Mouse (Mus musculus): ENCODE data around the gene Vdac1. TPM values are rescaled to one million over a fixed set of nuclear protein-coding genes. Genes with fewer than 3 reads are reported as not detected.
"Not testable (repeated sequence)": the region's sequence is repeated elsewhere in the genome, so short reads cannot be mapped to it uniquely, and the experiment has no call there.

Gene Vdac1
- total RNA-seq, 2 experiments from 2014 or later = 374 to 415 TPM

GRCm38 (mm10) chr11:52342296-52342695 lies 18.4 kb upstream of the Vdac1 start:
- DNase-seq (ENCODE audit: low spot score in 2 of 2) = no peak

- DNase-seq (ENCODE audit: low spot score in 2 of 2) = peak; percentile 77 to 86
Measured at GRCm38 (mm10) chr11:52343162-52343561, 17.5 kb upstream of the Vdac1 start.

- no peak for DNase-seq (ENCODE audit: low spot score in 2 of 2)
Measured at GRCm38 (mm10) chr11:52344991-52345777, 15.5 kb upstream of the Vdac1 start.

GRCm38 (mm10) chr11:52345939-52346634 lies 14.6 kb upstream of the Vdac1 start:
- peak; percentile 83 to 86 for DNase-seq (ENCODE audit: low spot score in 2 of 2)

- DNase-seq (ENCODE audit: low spot score in 2 of 2) = no peak
Measured at GRCm38 (mm10) chr11:52346635-52347005, 14.0 kb upstream of the Vdac1 start.

- no peak for DNase-seq (ENCODE audit: low spot score in 2 of 2)
Measured at GRCm38 (mm10) chr11:52348156-52348555, 12.5 kb upstream of the Vdac1 start.

GRCm38 (mm10) chr11:52348724-52349123 lies 11.9 kb upstream of the Vdac1 start:
- no peak for DNase-seq (ENCODE audit: low spot score in 2 of 2)

DNA sequence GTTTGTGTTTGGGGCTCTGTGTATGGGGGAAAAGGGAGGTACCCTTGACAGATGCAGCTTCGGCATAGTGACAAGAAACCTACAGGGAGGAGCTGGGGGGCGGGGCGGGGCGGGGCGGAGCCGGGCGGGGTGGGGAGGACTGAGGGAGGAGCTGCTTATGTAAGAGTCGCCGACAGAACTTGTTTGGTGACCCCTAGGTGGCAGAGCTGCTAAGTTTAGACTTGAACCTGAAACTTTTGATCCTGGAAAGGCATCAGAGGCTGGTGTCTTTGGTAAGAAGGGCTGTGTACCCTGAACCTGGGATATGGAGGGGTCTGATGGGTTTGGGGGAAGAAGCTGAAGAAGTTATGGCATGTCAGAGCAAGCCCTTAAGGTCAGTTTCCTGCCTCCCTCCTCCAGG lies 9.7 kb upstream of the Vdac1 start:
- DNase-seq (ENCODE audit: low spot score in 2 of 2) = no peak

GRCm38 (mm10) chr11:52352271-52352670 lies 8.4 kb upstream of the Vdac1 start:
- no peak for DNase-seq (ENCODE audit: low spot score in 2 of 2)

- no peak for DNase-seq (ENCODE audit: low spot score in 2 of 2)
Measured at GRCm38 (mm10) chr11:52354644-52355043, 6.0 kb upstream of the Vdac1 start.

GRCm38 (mm10) chr11:52355601-52356000 lies 5.1 kb upstream of the Vdac1 start:
- DNase-seq (ENCODE audit: low spot score in 2 of 2) = no peak

DNA sequence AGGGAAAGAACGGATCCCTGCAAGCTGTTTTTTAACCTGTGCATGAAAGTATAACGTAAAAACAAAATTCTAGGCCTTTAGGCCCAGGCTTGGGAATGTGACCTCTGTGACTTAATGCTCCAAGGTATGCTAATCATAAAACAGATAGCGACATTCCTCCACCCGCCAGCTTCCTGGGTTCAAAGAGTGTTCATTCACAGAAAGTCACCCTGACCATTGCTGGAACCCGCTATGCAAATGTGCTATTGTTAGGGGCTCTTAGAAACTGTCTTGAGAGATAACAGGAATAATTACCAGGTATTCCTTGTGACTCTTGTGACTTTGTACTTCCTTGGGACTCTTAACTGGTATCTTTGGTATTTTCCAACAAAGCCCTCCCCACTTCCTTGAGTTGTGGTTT lies 3.6 kb upstream of the Vdac1 start:
- DNase-seq (ENCODE audit: low spot score in 2 of 2) = not testable (repeated sequence)

DNA sequence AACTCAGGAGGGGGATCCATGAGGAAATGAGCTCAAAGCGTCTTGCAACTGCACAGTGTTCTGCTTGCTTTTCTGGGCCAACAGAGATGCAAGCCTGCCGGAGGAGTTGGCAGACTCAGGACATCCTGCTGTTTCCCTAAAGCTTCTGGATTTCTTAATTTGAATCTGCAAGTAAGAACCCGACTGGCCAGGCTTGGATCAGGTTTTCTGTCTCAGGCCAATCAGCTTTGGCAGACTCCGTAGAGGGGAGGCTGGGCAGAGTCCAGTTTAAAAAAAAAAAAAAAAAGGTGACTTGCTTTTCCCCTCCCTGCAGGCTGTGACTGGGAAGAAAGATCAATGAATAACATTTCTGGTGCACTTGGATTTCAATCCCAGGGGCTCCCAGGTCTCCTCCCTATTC lies 2.1 kb upstream of the Vdac1 start:
- no peak for DNase-seq (ENCODE audit: low spot score in 2 of 2)

GRCm38 (mm10) chr11:52359686-52360470 lies 782 bp upstream of the Vdac1 start:
- peak in 1 of 2 experiments; percentile 41 for DNase-seq (ENCODE audit: low spot score in 2 of 2)

DNA sequence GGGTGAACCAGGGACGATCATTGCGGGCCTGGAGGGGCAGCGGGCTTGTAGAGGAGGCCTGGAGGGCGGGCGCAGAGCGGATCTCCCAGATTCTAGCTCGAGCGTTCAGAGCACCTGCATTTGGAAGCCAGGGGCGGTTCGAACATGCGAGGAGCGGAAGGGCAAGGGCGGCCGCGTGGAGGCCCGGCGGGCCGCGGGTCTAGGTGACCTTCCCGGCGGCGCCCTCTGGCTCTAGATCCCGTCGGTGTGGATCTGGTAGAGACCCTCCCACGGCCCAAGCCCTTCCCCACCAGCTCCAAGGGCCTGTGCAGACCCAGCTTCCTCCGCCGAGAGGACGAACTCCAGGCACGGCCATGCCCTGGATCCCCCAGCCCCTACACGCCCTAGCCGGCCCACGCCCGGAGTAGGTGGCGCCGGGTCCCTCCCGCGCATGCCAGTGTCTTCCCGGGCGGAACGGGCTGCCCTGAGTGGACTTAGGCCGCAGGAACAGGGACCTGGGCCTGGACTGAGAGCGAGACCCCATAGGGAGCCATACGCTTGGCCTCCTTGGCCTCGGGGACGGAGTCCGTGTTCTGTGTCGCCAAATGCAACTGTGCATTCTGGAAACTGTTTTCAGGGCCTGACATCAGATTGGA lies 744 bp downstream of the Vdac1 start:
- DNase-seq (ENCODE audit: low spot score in 2 of 2) = peak; percentile 59 to 65

- no peak for DNase-seq (ENCODE audit: low spot score in 2 of 2)
Measured at GRCm38 (mm10) chr11:52364376-52364775, 3.7 kb downstream of the Vdac1 start.

DNA sequence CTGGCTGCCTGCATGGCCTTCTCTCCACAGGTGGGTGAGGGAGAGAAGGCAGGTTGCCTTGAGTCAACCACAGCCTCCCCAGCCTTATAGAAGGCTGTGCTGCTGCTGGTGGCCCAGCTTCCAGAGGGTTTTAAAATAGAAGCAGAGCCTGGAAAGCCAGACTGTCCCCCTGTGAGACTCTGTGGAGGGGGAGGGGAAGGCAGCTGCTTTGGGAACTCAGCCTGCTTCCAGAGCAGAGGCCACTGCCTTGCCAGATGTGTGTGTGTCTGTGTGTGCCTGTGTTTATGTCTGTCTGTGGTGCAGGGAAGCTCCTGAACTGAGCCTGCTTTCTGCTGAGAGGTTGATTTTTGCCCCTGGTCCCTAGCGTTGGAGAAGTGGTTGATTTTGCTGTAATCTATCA lies 4.5 kb downstream of the Vdac1 start:
- no peak for DNase-seq (ENCODE audit: low spot score in 2 of 2)

DNA sequence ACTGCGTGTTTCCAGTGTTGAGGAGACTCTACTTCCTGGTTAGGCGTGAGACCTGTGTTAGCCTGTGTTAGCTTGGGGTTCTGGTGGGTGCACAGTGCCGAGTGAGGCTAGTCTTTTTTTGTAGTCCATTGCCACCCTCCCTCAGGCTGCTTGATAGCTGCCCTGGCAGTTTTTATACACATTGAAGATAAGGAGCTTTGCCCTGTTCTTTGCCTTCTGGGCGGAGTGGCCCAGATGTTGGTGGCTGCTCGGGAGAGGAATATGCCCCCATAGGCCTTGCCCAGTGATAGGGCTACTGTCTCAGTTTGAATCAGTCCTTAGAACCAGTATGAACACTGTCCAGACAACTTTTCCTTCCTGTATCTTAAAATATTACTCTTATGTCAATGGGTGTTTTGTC lies 5.7 kb downstream of the Vdac1 start:
- DNase-seq (ENCODE audit: low spot score in 2 of 2) = no peak

GRCm38 (mm10) chr11:52368176-52368985 lies 7.7 kb downstream of the Vdac1 start:
- no peak for DNase-seq (ENCODE audit: low spot score in 2 of 2)
